Mouse (Mus musculus) megakaryocyte, embryonic 14.5 days (primary cell): Measurements from ENCODE around the gene Cyp11a1. TPM values are rescaled to one million over a fixed set of nuclear protein-coding genes. Genes with fewer than 3 reads are reported as not detected.

Experiments used
- H3K27me3 ChIP-seq: replicated peaks from 2 replicates; pipeline ENCODE3; 2012; ENCODE audit warnings: inconsistent platforms
- H3K36me3 ChIP-seq: replicated peaks from 2 replicates; pipeline ENCODE3; 2012; ENCODE audit warnings: low read length, inconsistent platforms, mixed read lengths
- H3K4me1 ChIP-seq: 2 replicates; pipeline ENCODE4 v1.6.1; 2012; ENCODE audit warnings: inconsistent platforms
- H3K4me3 ChIP-seq: replicated peaks from 2 replicates; pipeline ENCODE3; 2012; ENCODE audit warnings: moderate library complexity, mild to moderate bottlenecking, inconsistent platforms
- H3K9me3 ChIP-seq: 2 replicates; pipeline ENCODE4 v1.6.1; 2012; ENCODE audit warnings: inconsistent platforms
- FLI1 ChIP-seq: IDR thresholded peaks from 2 replicates; pipeline ENCODE4 v1.6.1; 2012; ENCODE audit warnings: low read length, inconsistent platforms, mixed read lengths
- GATA1 ChIP-seq: IDR thresholded peaks from 3 replicates; pipeline ENCODE4 v1.6.1; 2012; ENCODE audit warnings: mixed read lengths, low read length, inconsistent platforms, borderline replicate concordance
- polyA plus RNA-seq: library from polyadenylated mRNA; stranded (reverse); fragments of >175 nt; gene quantifications from 2 replicates; pipeline ENCODE4 v1.2.3, GENCODE M21; 2012; ENCODE audit warnings: low replicate concordance; ENCODE audit not compliant: insufficient read depth

Gene Cyp11a1
- polyA plus RNA-seq, 1 experiment: 7.5 TPM

- no peaks in the 10 kb centered on the region for H3K36me3 ChIP-seq
- no peak for TF ChIP-seq FLI1
- no peak for TF ChIP-seq GATA1
- H3K27me3 ChIP-seq: peaks cover 98% of the 10 kb centered on the region
- no peak overlapping the region for H3K4me3 ChIP-seq
- H3K4me1 ChIP-seq: no peaks in the 10 kb centered on the region
- no peaks in the 10 kb centered on the region for H3K9me3 ChIP-seq
Observed at GRCm38 (mm10) chr9:58053102-58053501, 46.9 kb downstream of the Cyp11a1 start.

GRCm38 (mm10) chr9:58053544-58053943 is 47.3 kb downstream of the Cyp11a1 start:
- Histone ChIP-seq H3K4me1 (no peaks in the 10 kb centered on the region), H3K36me3 (no peaks in the 10 kb centered on the region), H3K27me3 (peaks cover 98% of the 10 kb centered on the region), H3K9me3 (no peaks in the 10 kb centered on the region), H3K4me3 (no peak overlapping the region)
- TF ChIP-seq GATA1 (no peak), FLI1 (no peak)

- Histone ChIP-seq H3K4me3 (no peak overlapping the region), H3K4me1 (no peaks in the 10 kb centered on the region), H3K27me3 (peaks cover 96% of the 10 kb centered on the region), H3K9me3 (no peaks in the 10 kb centered on the region), H3K36me3 (no peaks in the 10 kb centered on the region)
- TF ChIP-seq FLI1 (no peak), GATA1 (no peak)
Observed at GRCm38 (mm10) chr9:58054032-58054431, 47.8 kb downstream of the Cyp11a1 start.

- Histone ChIP-seq H3K36me3 (no peaks in the 10 kb centered on the region), H3K4me3 (no peak overlapping the region), H3K4me1 (peaks cover 5% of the 10 kb centered on the region), H3K9me3 (no peaks in the 10 kb centered on the region), H3K27me3 (peaks cover 92% of the 10 kb centered on the region)
- TF ChIP-seq FLI1 (no peak), GATA1 (no peak)
Observed at GRCm38 (mm10) chr9:58055666-58056065, 49.5 kb downstream of the Cyp11a1 start.

GRCm38 (mm10) chr9:58059920-58060319 is 53.7 kb downstream of the Cyp11a1 start:
- H3K9me3 ChIP-seq: no peaks in the 10 kb centered on the region
- H3K4me1 ChIP-seq: peaks cover 17% of the 10 kb centered on the region
- no peaks in the 10 kb centered on the region for H3K36me3 ChIP-seq
- H3K4me3 ChIP-seq: no peak overlapping the region
- TF ChIP-seq FLI1 (no peak), GATA1 (no peak)
- H3K27me3 ChIP-seq: peaks cover 86% of the 10 kb centered on the region

GRCm38 (mm10) chr9:58060677-58061667 is 54.8 kb downstream of the Cyp11a1 start:
- H3K4me3 ChIP-seq: peak overlapping the region; percentile 60
- peaks cover 17% of the 10 kb centered on the region for H3K4me1 ChIP-seq
- no peaks in the 10 kb centered on the region for H3K36me3 ChIP-seq
- H3K9me3 ChIP-seq: no peaks in the 10 kb centered on the region
- TF ChIP-seq FLI1: no peak
- no peak for TF ChIP-seq GATA1
- peaks cover 83% of the 10 kb centered on the region for H3K27me3 ChIP-seq

GRCm38 (mm10) chr9:58063531-58063930 is 57.3 kb downstream of the Cyp11a1 start, which contains the start of gene Stra6:
Gene Stra6, plus strand, starts transcription at chr9:58063788.
- H3K36me3 ChIP-seq: no peaks in the 10 kb centered on the region
- H3K4me3 ChIP-seq: peak within 1 kb of the TSS; percentile 20
- H3K9me3 ChIP-seq: no peaks in the 10 kb centered on the region
- H3K4me1 ChIP-seq: peaks cover 17% of the 10 kb centered on the region
- no peak for TF ChIP-seq FLI1
- H3K27me3 ChIP-seq: peaks cover 76% of the 10 kb centered on the region

GRCm38 (mm10) chr9:58065532-58065931 is 59.3 kb downstream of the Cyp11a1 start:
- TF ChIP-seq GATA1 (no peak), FLI1 (no peak)
- Histone ChIP-seq H3K27me3 (peaks cover 77% of the 10 kb centered on the region), H3K4me1 (peaks cover 14% of the 10 kb centered on the region), H3K4me3 (no peak overlapping the region), H3K36me3 (no peaks in the 10 kb centered on the region), H3K9me3 (no peaks in the 10 kb centered on the region)

GRCm38 (mm10) chr9:58065977-58066730 is 59.9 kb downstream of the Cyp11a1 start:
- Histone ChIP-seq H3K4me3 (no peak overlapping the region), H3K27me3 (peaks cover 79% of the 10 kb centered on the region), H3K4me1 (peaks cover 8% of the 10 kb centered on the region), H3K36me3 (no peaks in the 10 kb centered on the region), H3K9me3 (no peaks in the 10 kb centered on the region)
- no peak for TF ChIP-seq GATA1
- TF ChIP-seq FLI1: no peak

- Histone ChIP-seq H3K36me3 (no peaks in the 10 kb centered on the region), H3K9me3 (no peaks in the 10 kb centered on the region), H3K4me3 (no peak overlapping the region), H3K4me1 (peaks cover 2% of the 10 kb centered on the region), H3K27me3 (peaks cover 80% of the 10 kb centered on the region)
- TF ChIP-seq FLI1: no peak
- no peak for TF ChIP-seq GATA1
Observed at GRCm38 (mm10) chr9:58066731-58067095, 60.5 kb downstream of the Cyp11a1 start.

GRCm38 (mm10) chr9:58067546-58067945 is 61.3 kb downstream of the Cyp11a1 start:
- no peaks in the 10 kb centered on the region for H3K4me1 ChIP-seq
- no peak for TF ChIP-seq GATA1
- TF ChIP-seq FLI1: no peak

More at GRCm38 (mm10) chr9:58067546-58067945, 61.3 kb downstream of the Cyp11a1 start:
- Histone ChIP-seq H3K4me3 (no peak overlapping the region), H3K36me3 (no peaks in the 10 kb centered on the region), H3K27me3 (peaks cover 80% of the 10 kb centered on the region), H3K9me3 (no peaks in the 10 kb centered on the region)
